Mouse (Mus musculus) CH12.LX (cell line): ENCODE measurements around the gene Myom3. TPM values are rescaled to one million over a fixed set of nuclear protein-coding genes. Genes with fewer than 3 reads are reported as not detected.

Experiments
- DNase-seq: peaks from one replicate; pipeline ENCODE4 v3.0.0-alpha.2; 2013; ENCODE audit errors: extremely low read depth
- H3K27ac ChIP-seq: 2 replicates; pipeline ENCODE4 v1.5.1; 2012; ENCODE audit warnings: low read depth, mild to moderate bottlenecking, control low read depth, moderate library complexity; ENCODE audit not compliant: insufficient read depth
- H3K27me3 ChIP-seq: replicated peaks from 2 replicates; pipeline ENCODE3; 2012; ENCODE audit warnings: inconsistent platforms
- H3K36me3 ChIP-seq, 2 experiments: replicated peaks in 1 of 2; 2 replicates each; pipeline versions ENCODE3 to v1.6.1; 2012; ENCODE audit warnings: inconsistent platforms in 1 of 2, low read length in 1 of 2, mild to moderate bottlenecking in 1 of 2, mixed read lengths in 1 of 2, moderate library complexity in 1 of 2; ENCODE audit not compliant: control insufficient read depth in 1 of 2, insufficient read depth in 1 of 2
- H3K4me1 ChIP-seq, 2 experiments: 2 replicates each; pipeline ENCODE4 v1.6.1; 2012; ENCODE audit warnings: inconsistent platforms in 1 of 2, moderate library complexity in 1 of 2; ENCODE audit not compliant: insufficient read depth in 2 of 2, control insufficient read depth in 1 of 2
- H3K4me2 ChIP-seq: 2 replicates; pipeline ENCODE4 v1.6.1; 2012; ENCODE audit warnings: low read depth, mild to moderate bottlenecking, control low read depth; ENCODE audit not compliant: poor library complexity, insufficient read depth, severe bottlenecking
- H3K4me3 ChIP-seq, 3 experiments: fragments of 150-350 bp in 1 of 3; sonication (generic) in 1 of 3; replicated peaks in 1 of 3; 2 replicates each; pipeline versions ENCODE3 to v1.5.1; 2011 to 2012; ENCODE audit warnings: low read depth in 2 of 3, low read length in 2 of 3, mild to moderate bottlenecking in 2 of 3, moderate library complexity in 2 of 3, control low read depth in 1 of 3, improper control_type of control experiment in 1 of 3, inconsistent platforms in 1 of 3, mixed read lengths in 1 of 3; ENCODE audit not compliant: poor library complexity in 1 of 3
- H3K79me2 ChIP-seq: replicated peaks from 2 replicates; pipeline ENCODE4 v1.6.1; 2012; ENCODE audit warnings: mild to moderate bottlenecking, moderate library complexity; ENCODE audit not compliant: control insufficient read depth, poor library complexity, insufficient read depth, severe bottlenecking; ENCODE audit errors: extremely low read depth
- H3K9ac ChIP-seq: 2 replicates; pipeline ENCODE4 v1.6.1; 2012; ENCODE audit warnings: low read depth, mild to moderate bottlenecking, control low read depth, moderate library complexity; ENCODE audit not compliant: insufficient read depth
- H3K9me3 ChIP-seq: replicated peaks from 2 replicates; pipeline ENCODE3; 2012; ENCODE audit warnings: low read length, inconsistent platforms, mixed read lengths
- BHLHE40 ChIP-seq: IDR thresholded peaks from 2 replicates; pipeline ENCODE4 v1.6.1; 2011; ENCODE audit warnings: mild to moderate bottlenecking, low read depth, low read length, improper control_type of control experiment
- CHD1 ChIP-seq: IDR thresholded peaks from 2 replicates; pipeline ENCODE4 v1.6.1; 2012; ENCODE audit warnings: low read depth, low read length, improper control_type of control experiment, inconsistent platforms
- CHD2 ChIP-seq: IDR thresholded peaks from 2 replicates; pipeline ENCODE4 v1.6.1; 2011; ENCODE audit warnings: low read length, improper control_type of control experiment
- CTCF ChIP-seq, 2 experiments: IDR thresholded peaks in 1 of 2; conservative IDR thresholded peaks in 1 of 2; 2 replicates each; pipeline ENCODE4 v1.5.1; 2011 to 2012; ENCODE audit warnings: low read depth in 2 of 2, low read length in 2 of 2, improper control_type of control experiment in 1 of 2, inconsistent platforms in 1 of 2, mild to moderate bottlenecking in 1 of 2, moderate library complexity in 1 of 2
- E2F4 ChIP-seq: IDR thresholded peaks from 2 replicates; pipeline ENCODE4 v1.6.1; 2011; ENCODE audit warnings: low read depth, low read length, improper control_type of control experiment; ENCODE audit not compliant: insufficient replicate concordance
- ELF1 ChIP-seq: IDR thresholded peaks from 2 replicates; pipeline ENCODE4 v1.6.1; 2014; ENCODE audit warnings: low read depth, mild to moderate bottlenecking, inconsistent platforms, low read length, improper control_type of control experiment
- EP300 ChIP-seq: IDR thresholded peaks from 2 replicates; pipeline ENCODE4 v1.6.1; 2011; ENCODE audit warnings: low read length, improper control_type of control experiment
- ETS1 ChIP-seq: conservative IDR thresholded peaks from 2 replicates; pipeline ENCODE4 v1.6.1; 2012; ENCODE audit warnings: low read depth, mild to moderate bottlenecking, inconsistent platforms, low read length, improper control_type of control experiment, moderate library complexity
- GABPA ChIP-seq: IDR thresholded peaks from 2 replicates; pipeline ENCODE4 v1.6.1; 2012; ENCODE audit warnings: low read depth, low read length, improper control_type of control experiment, inconsistent platforms; ENCODE audit not compliant: insufficient replicate concordance
- HCFC1 ChIP-seq: IDR thresholded peaks from 2 replicates; pipeline ENCODE4 v1.6.1; 2012; ENCODE audit warnings: low read depth, mild to moderate bottlenecking, inconsistent platforms, low read length, improper control_type of control experiment
- IRF4 ChIP-seq: IDR thresholded peaks from 2 replicates; pipeline ENCODE4 v1.6.1; 2014; ENCODE audit warnings: low read depth, mild to moderate bottlenecking, inconsistent platforms, low read length, improper control_type of control experiment
- JUN ChIP-seq: IDR thresholded peaks from 2 replicates; pipeline ENCODE4 v1.6.1; 2011; ENCODE audit warnings: low read depth, mild to moderate bottlenecking, low read length, improper control_type of control experiment, moderate library complexity; ENCODE audit not compliant: insufficient read depth
- JUND ChIP-seq: conservative IDR thresholded peaks from 2 replicates; pipeline ENCODE4 v1.6.1; 2011; ENCODE audit warnings: low read depth, low read length, improper control_type of control experiment
- MAFK ChIP-seq: IDR thresholded peaks from 2 replicates; pipeline ENCODE4 v1.6.1; 2011; ENCODE audit warnings: low read length, improper control_type of control experiment; ENCODE audit not compliant: insufficient replicate concordance
- MAX ChIP-seq: IDR thresholded peaks from 2 replicates; pipeline ENCODE4 v1.6.1; 2011; ENCODE audit warnings: low read length, improper control_type of control experiment
- MAZ ChIP-seq: IDR thresholded peaks from 2 replicates; pipeline ENCODE4 v1.6.1; 2012; ENCODE audit warnings: low read depth, mild to moderate bottlenecking, inconsistent platforms, low read length, improper control_type of control experiment, moderate library complexity
- MEF2A ChIP-seq: IDR thresholded peaks from 2 replicates; pipeline ENCODE4 v1.6.1; 2014; ENCODE audit warnings: low read depth, mild to moderate bottlenecking, inconsistent platforms, low read length, improper control_type of control experiment, borderline replicate concordance
- MYC ChIP-seq: IDR thresholded peaks from 2 replicates; pipeline ENCODE4 v1.6.1; 2011; ENCODE audit warnings: low read depth, mild to moderate bottlenecking, improper control_type of control experiment, low read length
- NELFE ChIP-seq: IDR thresholded peaks from 2 replicates; pipeline ENCODE4 v1.6.1; 2011; ENCODE audit warnings: low read depth, low read length, improper control_type of control experiment
- NRF1 ChIP-seq: IDR thresholded peaks from 2 replicates; pipeline ENCODE4 v1.6.1; 2014; ENCODE audit warnings: low read depth, mild to moderate bottlenecking, inconsistent platforms, low read length, improper control_type of control experiment, moderate library complexity
- PAX5 ChIP-seq: IDR thresholded peaks from 2 replicates; pipeline ENCODE4 v1.6.1; 2012; ENCODE audit warnings: low read length, inconsistent platforms, mixed read lengths
- POLR2A ChIP-seq: IDR thresholded peaks from 2 replicates; pipeline ENCODE4 v1.6.1; 2011; ENCODE audit warnings: low read depth, mild to moderate bottlenecking, improper control_type of control experiment, low read length
- POLR2AphosphoS2 ChIP-seq: IDR thresholded peaks from 2 replicates; pipeline ENCODE4 v1.6.1; 2011; ENCODE audit warnings: low read depth, low read length, improper control_type of control experiment
- RAD21 ChIP-seq: IDR thresholded peaks from 2 replicates; pipeline ENCODE4 v1.6.1; 2011; ENCODE audit warnings: low read depth, mild to moderate bottlenecking, low read length, improper control_type of control experiment, moderate library complexity
- SMC3 ChIP-seq: IDR thresholded peaks from 2 replicates; pipeline ENCODE4 v1.6.1; 2011; ENCODE audit warnings: low read depth, low read length, improper control_type of control experiment
- TCF12 ChIP-seq: IDR thresholded peaks from 2 replicates; pipeline ENCODE4 v1.6.1; 2014; ENCODE audit warnings: low read depth, mild to moderate bottlenecking, inconsistent platforms, low read length, improper control_type of control experiment
- UBTF ChIP-seq: IDR thresholded peaks from 2 replicates; pipeline ENCODE4 v1.6.1; 2012; ENCODE audit warnings: low read depth, mild to moderate bottlenecking, inconsistent platforms, low read length, improper control_type of control experiment, moderate library complexity
- USF2 ChIP-seq: conservative IDR thresholded peaks from 2 replicates; pipeline ENCODE4 v1.6.1; 2011; ENCODE audit warnings: low read depth, low read length, improper control_type of control experiment
- ZC3H11A ChIP-seq: IDR thresholded peaks from 2 replicates; pipeline ENCODE4 v1.6.1; 2012; ENCODE audit warnings: low read depth, mild to moderate bottlenecking, inconsistent platforms, low read length, improper control_type of control experiment
- ZKSCAN1 ChIP-seq: IDR thresholded peaks from 2 replicates; pipeline ENCODE4 v1.6.1; 2012; ENCODE audit warnings: low read depth, inconsistent platforms, low read length, improper control_type of control experiment, borderline replicate concordance
- ZNF384 ChIP-seq: IDR thresholded peaks from 2 replicates; pipeline ENCODE4 v1.6.1; 2012; ENCODE audit warnings: low read depth, low read length, improper control_type of control experiment, inconsistent platforms
- dilution Hi-C: fragments of 300-500 bp; cut with MboI; formaldehyde crosslinking; loops from 2 replicates; pipeline ENCODE4 v1.14.3; 2020; ENCODE audit warnings: low sequenced_read_pairs; ENCODE audit not compliant: extremely low pct_unique_long_range_greater_than_20kb, extremely low pct_ligation_motif_present
- in situ Hi-C: fragments of 300-500 bp; cut with MboI; formaldehyde crosslinking; loops from 3 replicates; pipeline ENCODE4 v1.14.3; 2019; ENCODE audit warnings: low sequenced_read_pairs, low pct_ligation_motif_present, low pct_unique_long_range_greater_than_20kb, mixed read lengths
- polyA plus RNA-seq: library from polyadenylated mRNA; unstranded; fragments of >175 nt; gene quantifications from 2 replicates; pipeline ENCODE4 v1.2.1, GENCODE M21; 2012; ENCODE audit warnings: low read depth; ENCODE audit not compliant: insufficient read length
- total RNA-seq, 2 experiments: library from RNA; depleted of rRNA; stranded (reverse); fragments of 300-350 nt in 1 of 2; fragments of >200 nt in 1 of 2; gene quantifications; 2 replicates each; pipeline ENCODE4 v1.2.3; 2012 to 2014

The Myom3 gene
- total and polyA plus RNA-seq, 3 experiments, result 0.04 TPM; not detected in 2

DNA sequence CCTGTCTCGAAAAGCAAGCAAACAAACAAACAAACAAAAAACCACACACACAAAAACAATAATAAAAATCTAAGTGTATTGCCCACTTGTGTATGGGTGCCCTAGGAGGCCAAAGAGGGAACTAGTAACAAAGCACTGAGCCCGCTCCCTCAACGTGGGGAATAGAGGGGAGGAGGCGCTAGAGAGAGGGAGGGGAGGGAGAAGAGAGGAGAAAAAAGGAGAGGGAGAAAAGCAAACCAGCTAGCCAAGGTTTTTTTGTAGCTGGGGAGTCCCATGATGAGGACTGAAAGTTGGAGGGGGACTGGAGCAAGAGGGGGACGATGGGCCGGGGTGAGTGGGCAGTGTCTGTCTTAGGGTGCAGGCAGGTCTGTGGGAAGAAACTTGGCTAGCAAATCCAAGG is 95.6 kb downstream of the Myom3 start:
- Histone ChIP-seq H3K9ac (peak overlapping the region; percentile 87), H3K36me3 (peaks cover 2 to 14% of the 10 kb centered on the region in 2 experiments), H3K4me2 (peak overlapping the region; percentile 53), H3K27me3 (no peaks in the 10 kb centered on the region), H3K9me3 (no peaks in the 10 kb centered on the region), H3K27ac (peak overlapping the region; percentile 64), H3K79me2 (peaks cover 37% of the 10 kb centered on the region), H3K4me1 (peaks cover 0 to 28% of the 10 kb centered on the region in 2 experiments; a peak in 2 of 4 replicates), H3K4me3 (peak overlapping the region; percentile 64 to 86 (median 66))
- peak; percentile 58 for DNase-seq
- dilution Hi-C loops, result no loop called here
- TF ChIP-seq MAZ (0 out of 2 replicates have a peak, but pooled peaks have one; percentile 49), MAFK (no peak)
- in situ Hi-C loops, result no loop called here

GRCm38 (mm10) chr4:135855536-135856222 is 96.2 kb downstream of the Myom3 start, which contains the start of gene Srsf10:
TSS of gene Srsf10 (plus strand) at chr4:135855747.
- in situ Hi-C loops, result no loop called here
- Histone ChIP-seq H3K4me3 (peak within 1 kb of the TSS; percentile 75 to 86 (median 78)), H3K4me2 (peak within 1 kb of the TSS; percentile 59), H3K4me1 (peaks cover 0 to 34% of the 10 kb centered on the region in 2 experiments; a peak in 2 of 4 replicates), H3K9ac (peak within 1 kb of the TSS; percentile 98), H3K36me3 (peaks cover 2 to 19% of the 10 kb centered on the region in 2 experiments), H3K27me3 (no peaks in the 10 kb centered on the region), H3K79me2 (peaks cover 42% of the 10 kb centered on the region), H3K27ac (peak within 1 kb of the TSS; percentile 90), H3K9me3 (no peaks in the 10 kb centered on the region)
- DNase-seq, result peak; percentile 98
- dilution Hi-C loops, result no loop called here
- TF ChIP-seq JUN, result no peak
- TF ChIP-seq CTCF (conservative IDR thresholded peaks at IDR 0.05 in 1 of 2, IDR thresholded peaks at IDR 0.05 in 1 of 2; ENCODE audit: low read depth in 2 of 2, low read length in 2 of 2), result no peak
- TF ChIP-seq IRF4, result peak; percentile 14; the same call in 1 of the 2 replicates
- TF ChIP-seq POLR2A, result peak; percentile 87
- TF ChIP-seq MYC, result peak; percentile 56; the same call in 1 of the 2 replicates
- TF ChIP-seq EP300, result no peak
- TF ChIP-seq CHD2, result peak; percentile 99
- no peak for TF ChIP-seq GABPA
- no peak for TF ChIP-seq USF2
- TF ChIP-seq JUND, result no peak
- peak; percentile 90 for TF ChIP-seq NELFE
- no peak for TF ChIP-seq ZNF384
- peak; percentile 98 for TF ChIP-seq MAZ
- no peak for TF ChIP-seq CHD1
- TF ChIP-seq HCFC1, result peak; percentile 74
- no peak for TF ChIP-seq PAX5
- TF ChIP-seq NRF1, result peak; percentile 83
- TF ChIP-seq ELF1, result no peak; the same call in 1 of the 2 replicates
- peak; percentile 67 for TF ChIP-seq TCF12
- no peak for TF ChIP-seq RAD21
- no peak for TF ChIP-seq ZC3H11A
- peak; percentile 35; the same call in 1 of the 2 replicates for TF ChIP-seq MEF2A
- TF ChIP-seq MAX, result no peak; the same call in 1 of the 2 replicates
- peak; percentile 28; the same call in 1 of the 2 replicates for TF ChIP-seq UBTF
- no peak for TF ChIP-seq POLR2AphosphoS2
- TF ChIP-seq ZKSCAN1, result no peak
- peak; percentile 80; the same call in 1 of the 2 replicates for TF ChIP-seq E2F4
- no peak for TF ChIP-seq SMC3
- TF ChIP-seq MAFK, result no peak
- no peak for TF ChIP-seq ETS1
- peak; percentile 61 for TF ChIP-seq BHLHE40
